Mouse (Mus musculus): ENCODE measurements around the gene Oaz3. TPM values are rescaled to one million over a fixed set of nuclear protein-coding genes. Genes with fewer than 3 reads are reported as not detected.

Gene Oaz3
- polyA plus RNA-seq, 1 experiment = not detected

DNA sequence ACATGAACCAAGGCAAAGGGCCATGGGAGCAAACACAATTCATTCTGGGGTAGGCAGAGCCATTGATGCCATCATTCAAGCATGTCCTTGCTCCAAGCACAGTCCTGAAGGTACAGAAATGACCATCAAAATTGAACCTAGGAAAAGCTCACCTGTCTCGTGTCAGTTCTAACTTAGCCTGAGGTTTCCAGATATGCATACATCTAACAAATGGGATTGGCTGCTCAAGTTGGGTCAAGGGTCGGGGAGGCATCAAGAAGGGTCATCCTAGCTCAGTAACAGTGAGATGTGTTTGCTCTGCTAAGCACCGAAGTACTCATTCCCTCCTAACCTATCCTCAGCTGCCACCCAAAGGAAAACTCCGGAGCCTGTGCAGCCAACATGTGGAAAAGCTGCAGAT is 46.9 kb downstream of the Oaz3 start:
- Histone ChIP-seq H3K4me1 (ENCODE audit: control insufficient read depth, insufficient read depth, insufficient read length, low read length) (no peaks in the 10 kb centered on the region), H3K27me3 (ENCODE audit: control insufficient read depth, insufficient read depth, low read length) (peaks cover 8% of the 10 kb centered on the region; the same call in 1 of the 2 replicates), H3K36me3 (ENCODE audit: control insufficient read depth, insufficient read depth, low read length) (peaks cover 15% of the 10 kb centered on the region), H3K4me3 (ENCODE audit: low read depth, low read length) (no peak overlapping the region), H3K27ac (ENCODE audit: insufficient read depth, low read depth, low read length) (no peak overlapping the region)
- no peak for TF ChIP-seq CTCF (IDR thresholded peaks at IDR 0.05; ENCODE audit: extremely low read depth, insufficient read length, insufficient replicate concordance, low read depth, low read length)
- no peak for TF ChIP-seq POLR2A (IDR thresholded peaks at IDR 0.05; ENCODE audit: low read depth, low read length)
- 71% methylated on average over 4 of the region's 4 CpGs for WGBS

DNA sequence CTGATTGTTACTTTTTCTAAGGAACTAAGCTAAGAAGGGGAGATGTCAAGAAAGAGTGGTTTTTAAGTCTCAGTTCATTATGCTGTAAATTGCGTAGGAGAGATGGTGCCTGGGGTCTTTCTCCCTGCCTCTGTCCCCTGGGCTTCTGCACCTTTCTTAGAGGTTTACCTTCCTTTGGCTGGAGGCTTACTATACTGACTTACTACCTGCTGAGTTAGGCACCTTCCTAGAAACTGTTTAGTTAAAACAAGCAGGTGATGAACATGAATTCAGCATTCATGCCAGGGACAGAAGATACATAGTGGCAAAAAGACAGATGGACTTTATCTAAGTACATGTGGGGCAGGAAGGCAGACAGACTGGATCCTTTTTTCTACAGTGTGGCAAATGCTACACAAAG is 47.4 kb downstream of the Oaz3 start:
- H3K4me1 ChIP-seq (ENCODE audit: control insufficient read depth, insufficient read depth, insufficient read length, low read length) = no peaks in the 10 kb centered on the region
- H3K27me3 ChIP-seq (ENCODE audit: control insufficient read depth, insufficient read depth, low read length) = peaks cover 8% of the 10 kb centered on the region; the same call in 1 of the 2 replicates
- peaks cover 18% of the 10 kb centered on the region for H3K36me3 ChIP-seq (ENCODE audit: control insufficient read depth, insufficient read depth, low read length)
- H3K4me3 ChIP-seq (ENCODE audit: low read depth, low read length) = no peak overlapping the region
- TF ChIP-seq CTCF (IDR thresholded peaks at IDR 0.05; ENCODE audit: extremely low read depth, insufficient read length, insufficient replicate concordance, low read depth, low read length) = no peak
- TF ChIP-seq POLR2A (IDR thresholded peaks at IDR 0.05; ENCODE audit: low read depth, low read length) = no peak
- no peak overlapping the region for H3K27ac ChIP-seq (ENCODE audit: insufficient read depth, low read depth, low read length)
- 91% methylated on average over 1 of the region's 1 CpGs for WGBS

GRCm38 (mm10) chr3:94393049-94393448 is 50.7 kb downstream of the Oaz3 start:
- 77% methylated on average over 4 of the region's 4 CpGs for WGBS
- Histone ChIP-seq H3K4me3 (ENCODE audit: low read depth, low read length) (no peak overlapping the region), H3K27ac (ENCODE audit: insufficient read depth, low read depth, low read length) (no peak overlapping the region), H3K4me1 (ENCODE audit: control insufficient read depth, insufficient read depth, insufficient read length, low read length) (no peaks in the 10 kb centered on the region), H3K36me3 (ENCODE audit: control insufficient read depth, insufficient read depth, low read length) (peaks cover 36% of the 10 kb centered on the region), H3K27me3 (ENCODE audit: control insufficient read depth, insufficient read depth, low read length) (no peaks in the 10 kb centered on the region)
- TF ChIP-seq CTCF (IDR thresholded peaks at IDR 0.05; ENCODE audit: extremely low read depth, insufficient read length, insufficient replicate concordance, low read depth, low read length) (no peak), POLR2A (IDR thresholded peaks at IDR 0.05; ENCODE audit: low read depth, low read length) (no peak)

DNA sequence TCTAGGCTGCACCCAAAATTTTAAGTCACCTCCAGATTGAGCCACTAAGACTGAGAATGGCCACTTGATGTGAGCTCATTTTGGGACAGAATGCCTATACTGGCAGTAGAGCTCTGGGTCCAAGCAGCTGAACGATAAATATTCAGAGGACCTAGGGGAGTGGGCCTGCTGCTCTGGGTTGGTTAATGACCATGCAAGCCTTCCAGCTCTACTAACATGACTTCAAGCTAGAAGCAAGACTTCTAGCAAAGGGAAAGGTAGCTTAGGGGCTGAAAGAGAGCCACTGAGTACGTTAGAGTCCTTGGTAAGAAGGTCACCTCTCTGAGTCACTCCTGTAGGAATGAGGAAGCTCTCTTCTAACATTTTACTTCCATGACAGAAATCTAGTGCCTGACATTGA is 51.6 kb downstream of the Oaz3 start:
- H3K27ac ChIP-seq (ENCODE audit: insufficient read depth, low read depth, low read length) = no peak overlapping the region
- no peak overlapping the region for H3K4me3 ChIP-seq (ENCODE audit: low read depth, low read length)
- H3K36me3 ChIP-seq (ENCODE audit: control insufficient read depth, insufficient read depth, low read length) = peaks cover 42% of the 10 kb centered on the region
- 79% methylated on average over 2 of the region's 2 CpGs for WGBS
- H3K4me1 ChIP-seq (ENCODE audit: control insufficient read depth, insufficient read depth, insufficient read length, low read length) = no peaks in the 10 kb centered on the region
- H3K27me3 ChIP-seq (ENCODE audit: control insufficient read depth, insufficient read depth, low read length) = no peaks in the 10 kb centered on the region
- TF ChIP-seq CTCF (IDR thresholded peaks at IDR 0.05; ENCODE audit: extremely low read depth, insufficient read length, insufficient replicate concordance, low read depth, low read length) (no peak), POLR2A (IDR thresholded peaks at IDR 0.05; ENCODE audit: low read depth, low read length) (no peak)

- Histone ChIP-seq H3K27me3 (ENCODE audit: control insufficient read depth, insufficient read depth, low read length) (no peaks in the 10 kb centered on the region), H3K4me3 (ENCODE audit: low read depth, low read length) (no peak overlapping the region), H3K36me3 (ENCODE audit: control insufficient read depth, insufficient read depth, low read length) (peaks cover 44% of the 10 kb centered on the region), H3K27ac (ENCODE audit: insufficient read depth, low read depth, low read length) (no peak overlapping the region), H3K4me1 (ENCODE audit: control insufficient read depth, insufficient read depth, insufficient read length, low read length) (no peaks in the 10 kb centered on the region)
- TF ChIP-seq CTCF (IDR thresholded peaks at IDR 0.05; ENCODE audit: extremely low read depth, insufficient read length, insufficient replicate concordance, low read depth, low read length) = no peak
- no peak for TF ChIP-seq POLR2A (IDR thresholded peaks at IDR 0.05; ENCODE audit: low read depth, low read length)
- 82% methylated on average over 5 of the region's 5 CpGs for WGBS
These were observed 52.7 kb downstream of the Oaz3 start for GRCm38 (mm10) chr3:94391001-94391400.

GRCm38 (mm10) chr3:94389420-94389819 is 54.3 kb downstream of the Oaz3 start:
- no peaks in the 10 kb centered on the region for H3K4me1 ChIP-seq (ENCODE audit: control insufficient read depth, insufficient read depth, insufficient read length, low read length)
- H3K27ac ChIP-seq (ENCODE audit: insufficient read depth, low read depth, low read length) = no peak overlapping the region
- no peaks in the 10 kb centered on the region for H3K27me3 ChIP-seq (ENCODE audit: control insufficient read depth, insufficient read depth, low read length)
- no peak overlapping the region for H3K4me3 ChIP-seq (ENCODE audit: low read depth, low read length)
- no peak for TF ChIP-seq CTCF (IDR thresholded peaks at IDR 0.05; ENCODE audit: extremely low read depth, insufficient read length, insufficient replicate concordance, low read depth, low read length)
- TF ChIP-seq POLR2A (IDR thresholded peaks at IDR 0.05; ENCODE audit: low read depth, low read length) = no peak
- peaks cover 44% of the 10 kb centered on the region for H3K36me3 ChIP-seq (ENCODE audit: control insufficient read depth, insufficient read depth, low read length)
- WGBS = 95% methylated on average over 16 of the region's 16 CpGs

DNA sequence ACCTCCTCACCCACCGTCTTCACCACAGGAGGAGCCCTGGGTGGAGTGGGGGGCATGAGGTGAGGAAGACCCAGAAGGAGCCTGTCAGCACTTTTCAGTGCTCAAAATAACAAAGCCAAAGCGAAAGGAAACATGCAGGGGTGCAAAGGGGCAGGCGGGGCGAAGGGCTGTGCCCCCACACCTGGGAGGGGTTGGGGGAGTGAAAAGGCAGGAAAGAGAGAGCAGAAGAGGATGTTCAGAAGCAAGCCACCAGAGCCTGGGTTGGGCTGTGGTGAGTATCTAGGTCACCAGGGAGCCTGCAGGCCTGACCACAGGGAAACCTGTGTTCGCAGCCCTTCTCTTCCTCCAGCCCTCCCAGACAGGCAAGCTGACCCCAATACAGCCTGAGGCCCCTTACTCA is 55.7 kb downstream of the Oaz3 start:
- TF ChIP-seq CTCF (IDR thresholded peaks at IDR 0.05; ENCODE audit: extremely low read depth, insufficient read length, insufficient replicate concordance, low read depth, low read length) (no peak), POLR2A (IDR thresholded peaks at IDR 0.05; ENCODE audit: low read depth, low read length) (no peak)
- no peak overlapping the region for H3K4me3 ChIP-seq (ENCODE audit: low read depth, low read length)
- H3K27me3 ChIP-seq (ENCODE audit: control insufficient read depth, insufficient read depth, low read length) = no peaks in the 10 kb centered on the region
- no peaks in the 10 kb centered on the region for H3K4me1 ChIP-seq (ENCODE audit: control insufficient read depth, insufficient read depth, insufficient read length, low read length)
- WGBS = 83% methylated on average over 5 of the region's 5 CpGs
- H3K27ac ChIP-seq (ENCODE audit: insufficient read depth, low read depth, low read length) = no peak overlapping the region
- H3K36me3 ChIP-seq (ENCODE audit: control insufficient read depth, insufficient read depth, low read length) = peaks cover 40% of the 10 kb centered on the region

GRCm38 (mm10) chr3:94387391-94387790 is 56.3 kb downstream of the Oaz3 start:
- WGBS = 94% methylated on average over 10 of the region's 10 CpGs
- TF ChIP-seq CTCF (IDR thresholded peaks at IDR 0.05; ENCODE audit: extremely low read depth, insufficient read length, insufficient replicate concordance, low read depth, low read length) (no peak), POLR2A (IDR thresholded peaks at IDR 0.05; ENCODE audit: low read depth, low read length) (no peak)
- Histone ChIP-seq H3K36me3 (ENCODE audit: control insufficient read depth, insufficient read depth, low read length) (peaks cover 34% of the 10 kb centered on the region), H3K4me1 (ENCODE audit: control insufficient read depth, insufficient read depth, insufficient read length, low read length) (no peaks in the 10 kb centered on the region), H3K27me3 (ENCODE audit: control insufficient read depth, insufficient read depth, low read length) (no peaks in the 10 kb centered on the region), H3K4me3 (ENCODE audit: low read depth, low read length) (no peak overlapping the region), H3K27ac (ENCODE audit: insufficient read depth, low read depth, low read length) (no peak overlapping the region)
